Comparison of ENCODE assay signal across 11 mouse cellular contexts in the genomic region with DNA sequence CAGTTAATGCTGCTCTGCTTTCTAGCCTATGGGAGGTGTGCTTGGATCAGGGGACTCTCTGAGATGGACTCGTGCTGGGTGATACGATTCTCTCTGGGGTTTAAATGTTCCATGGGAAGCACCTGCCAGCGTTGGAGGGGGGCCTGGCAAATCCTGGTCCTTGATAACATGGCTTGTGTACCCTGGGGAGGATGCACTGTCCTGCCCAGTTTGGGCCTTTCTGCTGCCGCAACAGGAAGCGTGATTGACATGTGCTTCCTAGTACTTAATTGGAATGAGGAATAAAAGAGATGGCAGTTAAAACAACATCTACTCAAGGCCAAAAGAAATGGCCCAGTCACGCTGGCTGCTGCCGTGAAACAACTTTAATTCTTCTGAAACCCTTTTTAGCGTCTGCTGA.
DNase-seq lines count a peak whose midpoint lies in the region; ATAC-seq and TF ChIP-seq lines count a peak whose summit lies in the region.
"Had no signal": no experiment of that assay in that cellular context is flagged by ENCODE, and none has a peak within 500 bp of the region (broad histone marks: within the 10 kb centered on the region; RNA-seq: fewer than 3 reads in every experiment).

No protein-coding gene starts in this region.

- 34% methylated on average over 8 of the region's 8 CpGs for WGBS in lung, embryonic 14.5 days
- 51% methylated on average over 8 of the region's 8 CpGs for WGBS in limb, embryonic 10.5 days

- H3K4me1 ChIP-seq in lung, embryonic 14.5 days (ENCODE audit: insufficient read depth), result peaks cover 45% of the 10 kb centered on the region
- H3K4me1 ChIP-seq in limb, embryonic 10.5 days, result peaks cover 82% of the 10 kb centered on the region

- H3K9ac ChIP-seq in lung, embryonic 14.5 days, result no peak overlapping the region
- H3K9ac ChIP-seq: liver, postnatal 0 days had no signal

- intact Hi-C loops in heart, postnatal 25 days (cut with DNase I), result no loop called here

- TF ChIP-seq CTCF in lung, embryonic 14.5 days (IDR thresholded peaks at IDR 0.05; ENCODE audit: low read depth), result no peak

- H3K36me3 ChIP-seq in lung, embryonic 14.5 days (ENCODE audit: insufficient read depth), result peaks cover 7% of the 10 kb centered on the region; the same call in 1 of the 2 replicates
- H3K36me3 ChIP-seq in limb, embryonic 10.5 days, result peaks cover 21% of the 10 kb centered on the region

- peak; percentile 96 for DNase-seq in heart, adult 11 months
- no peak for DNase-seq in heart, postnatal 25 days (ENCODE audit: low spot score)
- no peak for DNase-seq in lung, embryonic 14.5 days
- no peak for DNase-seq in lung, postnatal 14 days
- DNase-seq in limb, embryonic 10.5 days (ENCODE audit: low spot score), result no peak
- DNase-seq in frontal cortex, postnatal 36 days (ENCODE audit: low spot score in 2 of 2), result no peak
- DNase-seq in urinary bladder, postnatal 36 days (ENCODE audit: low spot score in 2 of 2), result no peak
- DNase-seq: cerebellum, postnatal 14 days; liver, postnatal 0 days; right cerebral cortex, postnatal 14 days had no signal

- H3K9me3 ChIP-seq in lung, embryonic 14.5 days (ENCODE audit: low read depth, low read length), result no peaks in the 10 kb centered on the region
- no peaks in the 10 kb centered on the region for H3K9me3 ChIP-seq in limb, embryonic 10.5 days (replicated peaks)

- no peak for ATAC-seq in lung, embryonic 14.5 days (ENCODE audit: insufficient read depth)
- peak; percentile 36; the same call in 1 of the 2 replicates for ATAC-seq in common myeloid progenitor, adult 5-6 weeks (replicated peaks; ENCODE audit: low read depth, poor library complexity, severe bottlenecking)
- ATAC-seq: liver, postnatal 0 days had no signal

- peak overlapping the region; percentile 79 for H3K27ac ChIP-seq in lung, embryonic 14.5 days (ENCODE audit: low read depth)
- H3K27ac ChIP-seq in limb, embryonic 10.5 days, result peak overlapping the region; percentile 81

- no peaks in the 10 kb centered on the region for H3K27me3 ChIP-seq in lung, embryonic 14.5 days (ENCODE audit: insufficient read depth, low read length)
- no peaks in the 10 kb centered on the region for H3K27me3 ChIP-seq in limb, embryonic 10.5 days (ENCODE audit: low read depth, poor library complexity, severe bottlenecking)

- H3K4me3 ChIP-seq in lung, embryonic 14.5 days (ENCODE audit: low read depth, low read length), result no peak overlapping the region
- H3K4me3 ChIP-seq in limb, embryonic 10.5 days, result peak overlapping the region; percentile 19; the same call in 1 of the 2 replicates

- H3K4me2 ChIP-seq in lung, embryonic 14.5 days, result no peak overlapping the region
